Mouse (Mus musculus) liver, embryonic 15.5 days (tissue): ENCODE results near the gene Scg5. TPM values are rescaled to one million over a fixed set of nuclear protein-coding genes. Genes with fewer than 3 reads are reported as not detected.

Source experiments
- ATAC-seq: fragments of 200-750 bp; cut with Nextera tagmentation; 2 replicates; pipeline ENCODE4 v1.8.0; 2017; ENCODE audit warnings: moderate number of reproducible peaks, mild to moderate bottlenecking, moderate library complexity; ENCODE audit not compliant: insufficient read depth
- H3K27ac ChIP-seq: fragments of 300-500 bp; sonication (generic); replicated peaks from 2 replicates; pipeline ENCODE4 v1.5.1; 2015; ENCODE audit warnings: mild to moderate bottlenecking, inconsistent platforms
- H3K27me3 ChIP-seq: fragments of 300-500 bp; sonication (generic); 2 replicates; pipeline ENCODE4 v1.6.1; 2015; ENCODE audit warnings: mild to moderate bottlenecking, inconsistent platforms
- H3K36me3 ChIP-seq: fragments of 300-500 bp; sonication (generic); replicated peaks from 2 replicates; pipeline ENCODE4 v1.6.1; 2015; ENCODE audit warnings: moderate library complexity, mild to moderate bottlenecking, inconsistent platforms
- H3K4me1 ChIP-seq: fragments of 300-500 bp; sonication (generic); replicated peaks from 2 replicates; pipeline ENCODE4 v1.6.1; 2015; ENCODE audit warnings: inconsistent platforms
- H3K4me2 ChIP-seq: fragments of 300-500 bp; sonication (generic); 2 replicates; pipeline ENCODE4 v1.6.1; 2015; ENCODE audit warnings: moderate library complexity, mild to moderate bottlenecking, inconsistent platforms
- H3K4me3 ChIP-seq: fragments of 300-500 bp; sonication (generic); replicated peaks from 2 replicates; pipeline ENCODE4 v1.5.1; 2015; ENCODE audit warnings: mild to moderate bottlenecking, inconsistent platforms
- H3K9ac ChIP-seq: fragments of 300-500 bp; sonication (generic); 2 replicates; pipeline ENCODE4 v1.6.1; 2015; ENCODE audit warnings: moderate library complexity, mild to moderate bottlenecking, inconsistent platforms
- H3K9me3 ChIP-seq: fragments of 300-500 bp; sonication (generic); replicated peaks from 2 replicates; pipeline ENCODE4 v1.6.1; 2016; ENCODE audit warnings: inconsistent platforms
- WGBS: fragments of 180-500 bp; shearing (Covaris S2); methylation state at CpG from one replicate; pipeline ENCODE4 v1.1.7; 2015; ENCODE audit warnings: mixed read lengths; ENCODE audit not compliant: insufficient replicate concordance; 5-methylcytosine and 5-hydroxymethylcytosine counted together
- polyA plus RNA-seq: library from polyadenylated mRNA; unstranded; fragments of >200 nt; fragmentation: Nextera tagmentation; extraction: Ambion mirVana; gene quantifications from 2 replicates; pipeline ENCODE4 v1.2.1, GENCODE M21; 2015

Gene Scg5
- polyA plus RNA-seq, 1 experiment from 2014 or later = 0.14 TPM

- WGBS = 14% methylated on average over 1 of the region's 1 CpGs
Measured at GRCm38 (mm10) chr2:113803753-113804152, 25.2 kb downstream of the Scg5 start.

GRCm38 (mm10) chr2:113800846-113801245 lies 28.1 kb downstream of the Scg5 start:
- Histone ChIP-seq H3K27ac (no peak overlapping the region), H3K27me3 (no peaks in the 10 kb centered on the region), H3K9me3 (no peaks in the 10 kb centered on the region), H3K9ac (no peak overlapping the region), H3K36me3 (no peaks in the 10 kb centered on the region), H3K4me1 (no peaks in the 10 kb centered on the region), H3K4me3 (no peak overlapping the region), H3K4me2 (no peak overlapping the region)
- 56% methylated on average over 5 of the region's 5 CpGs for WGBS
- ATAC-seq = no peak

More at GRCm38 (mm10) chr2:113803753-113804152, 25.2 kb downstream of the Scg5 start:
- ATAC-seq = no peak
- Histone ChIP-seq H3K4me2 (no peak overlapping the region), H3K27me3 (no peaks in the 10 kb centered on the region), H3K4me1 (no peaks in the 10 kb centered on the region), H3K9me3 (no peaks in the 10 kb centered on the region), H3K27ac (no peak overlapping the region), H3K36me3 (no peaks in the 10 kb centered on the region), H3K9ac (no peak overlapping the region), H3K4me3 (no peak overlapping the region)

- Histone ChIP-seq H3K4me3 (no peak overlapping the region), H3K36me3 (no peaks in the 10 kb centered on the region), H3K4me2 (no peak overlapping the region), H3K27me3 (no peaks in the 10 kb centered on the region), H3K9ac (no peak overlapping the region), H3K27ac (no peak overlapping the region), H3K4me1 (no peaks in the 10 kb centered on the region), H3K9me3 (no peaks in the 10 kb centered on the region)
- WGBS = 76% methylated on average over 13 of the region's 13 CpGs
- ATAC-seq = no peak
Measured at GRCm38 (mm10) chr2:113798605-113799004, 30.3 kb downstream of the Scg5 start.

- no peaks in the 10 kb centered on the region for H3K27me3 ChIP-seq
- ATAC-seq = no peak
- no peaks in the 10 kb centered on the region for H3K4me1 ChIP-seq
- no peak overlapping the region for H3K9ac ChIP-seq
- no peaks in the 10 kb centered on the region for H3K9me3 ChIP-seq
- H3K36me3 ChIP-seq = no peaks in the 10 kb centered on the region
- 63% methylated on average over 4 of the region's 4 CpGs for WGBS
- H3K27ac ChIP-seq = no peak overlapping the region
- H3K4me2 ChIP-seq = no peak overlapping the region
- H3K4me3 ChIP-seq = no peak overlapping the region
Measured at GRCm38 (mm10) chr2:113795186-113795585, 33.7 kb downstream of the Scg5 start.

- Histone ChIP-seq H3K4me1 (no peaks in the 10 kb centered on the region), H3K27me3 (no peaks in the 10 kb centered on the region), H3K4me3 (no peak overlapping the region), H3K9ac (no peak overlapping the region), H3K4me2 (no peak overlapping the region), H3K27ac (no peak overlapping the region), H3K36me3 (no peaks in the 10 kb centered on the region), H3K9me3 (no peaks in the 10 kb centered on the region)
- no peak for ATAC-seq
- WGBS = 57% methylated on average over 3 of the region's 3 CpGs
Measured at GRCm38 (mm10) chr2:113793521-113793920, 35.4 kb downstream of the Scg5 start.

GRCm38 (mm10) chr2:113788821-113789387 lies 40.0 kb downstream of the Scg5 start:
- Histone ChIP-seq H3K9me3 (no peaks in the 10 kb centered on the region), H3K27me3 (no peaks in the 10 kb centered on the region), H3K4me2 (no peak overlapping the region), H3K9ac (no peak overlapping the region), H3K4me3 (no peak overlapping the region), H3K27ac (no peak overlapping the region), H3K4me1 (no peaks in the 10 kb centered on the region), H3K36me3 (no peaks in the 10 kb centered on the region)
- ATAC-seq = no peak
- 61% methylated on average over 4 of the region's 4 CpGs for WGBS

- no peaks in the 10 kb centered on the region for H3K4me1 ChIP-seq
- no peak overlapping the region for H3K4me2 ChIP-seq
- no peak for ATAC-seq
- no peaks in the 10 kb centered on the region for H3K9me3 ChIP-seq
- H3K36me3 ChIP-seq = no peaks in the 10 kb centered on the region
- no peak overlapping the region for H3K4me3 ChIP-seq
- 51% methylated on average over 4 of the region's 4 CpGs for WGBS
- H3K27ac ChIP-seq = no peak overlapping the region
- no peak overlapping the region for H3K9ac ChIP-seq
- H3K27me3 ChIP-seq = no peaks in the 10 kb centered on the region
Measured at GRCm38 (mm10) chr2:113787882-113788281, 41.0 kb downstream of the Scg5 start.

GRCm38 (mm10) chr2:113784851-113785250 lies 44.1 kb downstream of the Scg5 start:
- H3K9me3 ChIP-seq = no peaks in the 10 kb centered on the region
- H3K4me3 ChIP-seq = no peak overlapping the region
- no peak for ATAC-seq
- H3K4me1 ChIP-seq = no peaks in the 10 kb centered on the region
- H3K36me3 ChIP-seq = no peaks in the 10 kb centered on the region
- H3K9ac ChIP-seq = no peak overlapping the region
- no peak overlapping the region for H3K27ac ChIP-seq
- no peaks in the 10 kb centered on the region for H3K27me3 ChIP-seq
- H3K4me2 ChIP-seq = no peak overlapping the region
- 28% methylated on average over 3 of the region's 3 CpGs for WGBS

- no peak for ATAC-seq
- no peaks in the 10 kb centered on the region for H3K27me3 ChIP-seq
- WGBS = 51% methylated on average over 4 of the region's 4 CpGs
- H3K9me3 ChIP-seq = no peaks in the 10 kb centered on the region
- H3K36me3 ChIP-seq = no peaks in the 10 kb centered on the region
- H3K4me1 ChIP-seq = no peaks in the 10 kb centered on the region
- no peak overlapping the region for H3K4me3 ChIP-seq
- no peak overlapping the region for H3K9ac ChIP-seq
- H3K4me2 ChIP-seq = no peak overlapping the region
- no peak overlapping the region for H3K27ac ChIP-seq
Measured at GRCm38 (mm10) chr2:113781521-113781920, 47.4 kb downstream of the Scg5 start.

- WGBS = 59% methylated on average over 5 of the region's 5 CpGs
- no peak for ATAC-seq
Measured at GRCm38 (mm10) chr2:113781107-113781506, 47.8 kb downstream of the Scg5 start.

GRCm38 (mm10) chr2:113779336-113779735 lies 49.6 kb downstream of the Scg5 start:
- Histone ChIP-seq H3K4me3 (no peak overlapping the region), H3K9me3 (no peaks in the 10 kb centered on the region), H3K36me3 (no peaks in the 10 kb centered on the region), H3K4me1 (no peaks in the 10 kb centered on the region), H3K4me2 (no peak overlapping the region), H3K27me3 (no peaks in the 10 kb centered on the region), H3K9ac (no peak overlapping the region), H3K27ac (no peak overlapping the region)
- 53% methylated on average over 3 of the region's 3 CpGs for WGBS
- no peak for ATAC-seq

More at GRCm38 (mm10) chr2:113781107-113781506, 47.8 kb downstream of the Scg5 start:
- no peaks in the 10 kb centered on the region for H3K36me3 ChIP-seq
- no peak overlapping the region for H3K4me2 ChIP-seq
- H3K9ac ChIP-seq = no peak overlapping the region
- H3K27ac ChIP-seq = no peak overlapping the region
- no peak overlapping the region for H3K4me3 ChIP-seq
- H3K4me1 ChIP-seq = no peaks in the 10 kb centered on the region
- H3K27me3 ChIP-seq = no peaks in the 10 kb centered on the region
- no peaks in the 10 kb centered on the region for H3K9me3 ChIP-seq

- 52% methylated on average over 6 of the region's 6 CpGs for whole genome bisulfite sequencing
- Histone ChIP-seq H3K27ac (no peak overlapping the region), H3K9ac (no peak overlapping the region), H3K27me3 (no peaks in the 10 kb centered on the region), H3K4me3 (no peak overlapping the region), H3K9me3 (no peaks in the 10 kb centered on the region), H3K4me1 (no peaks in the 10 kb centered on the region), H3K4me2 (no peak overlapping the region), H3K36me3 (no peaks in the 10 kb centered on the region)
- ATAC-seq = no peak
Measured at GRCm38 (mm10) chr2:113778036-113778435, 50.9 kb downstream of the Scg5 start.
